In genomic region chr13:35160767-35161166, GRCm38 (mm10) we compare ENCODE assay signal across 32 mouse cellular contexts.
DNase-seq lines count a peak whose midpoint lies in the region; ATAC-seq lines count a peak whose summit lies in the region.
"Had no signal": no experiment of that assay in that cellular context is flagged by ENCODE, and none has a peak within 500 bp of the region (broad histone marks: within the 10 kb centered on the region; RNA-seq: fewer than 3 reads in every experiment).

No protein-coding gene starts in this region.

- no peaks in the 10 kb centered on the region for H3K36me3 ChIP-seq in hindbrain, embryonic 10.5 days
- H3K36me3 ChIP-seq in hindbrain, embryonic 13.5 days = no peaks in the 10 kb centered on the region
- no peaks in the 10 kb centered on the region for H3K36me3 ChIP-seq in midbrain, embryonic 12.5 days
- H3K36me3 ChIP-seq in liver, embryonic 12.5 days = no peaks in the 10 kb centered on the region
- H3K36me3 ChIP-seq: embryonic facial prominence, embryonic 13.5 days; limb, embryonic 10.5 days; limb, embryonic 15.5 days had no signal

- intact Hi-C loops in left cerebral cortex, postnatal 36 days (cut with DNase I) = loop anchor here (10.0 kb wide), 1 partner anchor 174 kb away; no protein-coding TSS in a partner anchor

- no peak overlapping the region for H3K4me3 ChIP-seq in hindbrain, embryonic 10.5 days
- H3K4me3 ChIP-seq in hindbrain, embryonic 13.5 days = no peak overlapping the region
- H3K4me3 ChIP-seq in midbrain, embryonic 12.5 days = no peak overlapping the region
- no peak overlapping the region for H3K4me3 ChIP-seq in liver, embryonic 12.5 days
- H3K4me3 ChIP-seq: embryonic facial prominence, embryonic 13.5 days; limb, embryonic 10.5 days; limb, embryonic 15.5 days had no signal

- peak; percentile 14 for DNase-seq in embryo, embryonic 10.5 days (ENCODE audit: low spot score)
- DNase-seq in embryo, embryonic 11 days = no peak
- no peak for DNase-seq in hindbrain, embryonic 10.5 days (ENCODE audit: low spot score)
- DNase-seq in Muller cell, postnatal 12 days (ENCODE audit: inconsistent ontology term) = peak; percentile 65
- DNase-seq in left cerebral cortex, postnatal 36 days (ENCODE audit: low spot score in 2 of 2) = no peak
- DNase-seq: adrenal gland, adult 8-10 months; cerebellum, adult 11 months; cerebellum, adult 9-10 months; cerebellum, postnatal 36 days; gastrocnemius, postnatal 14 days; heart, postnatal 4 days; kidney, adult 9 months; kidney, postnatal 10 days; layer of hippocampus, postnatal 36 days; lung, adult 2 months; lung, postnatal 10 days; right cerebral cortex, postnatal 25 days; spleen, adult 18-20 months; thymus, adult 18-20 months; thymus, postnatal 36 days had no signal

- H3K9me3 ChIP-seq in hindbrain, embryonic 10.5 days = no peaks in the 10 kb centered on the region
- H3K9me3 ChIP-seq in hindbrain, embryonic 13.5 days = no peaks in the 10 kb centered on the region
- no peaks in the 10 kb centered on the region for H3K9me3 ChIP-seq in midbrain, embryonic 12.5 days
- H3K9me3 ChIP-seq in liver, embryonic 12.5 days (replicated peaks) = no peaks in the 10 kb centered on the region
- H3K9me3 ChIP-seq: embryonic facial prominence, embryonic 13.5 days; limb, embryonic 10.5 days; limb, embryonic 15.5 days had no signal

- peak overlapping the region; percentile 5; the same call in 1 of the 2 replicates for H3K27ac ChIP-seq in hindbrain, embryonic 10.5 days
- H3K27ac ChIP-seq in hindbrain, embryonic 13.5 days = no peak overlapping the region
- peak overlapping the region; percentile 15; the same call in 1 of the 2 replicates for H3K27ac ChIP-seq in midbrain, embryonic 12.5 days (replicated peaks)
- H3K27ac ChIP-seq in liver, embryonic 12.5 days = no peak overlapping the region
- H3K27ac ChIP-seq: embryonic facial prominence, embryonic 13.5 days; limb, embryonic 10.5 days; limb, embryonic 15.5 days; liver, embryonic 14.5 days; macrophage; stomach, postnatal 0 days had no signal

- H3K4me2 ChIP-seq in hindbrain, embryonic 13.5 days = no peak overlapping the region
- no peak overlapping the region for H3K4me2 ChIP-seq in midbrain, embryonic 12.5 days (replicated peaks)
- H3K4me2 ChIP-seq in liver, embryonic 12.5 days = no peak overlapping the region
- H3K4me2 ChIP-seq: embryonic facial prominence, embryonic 13.5 days; heart, embryonic 11.5 days; limb, embryonic 15.5 days had no signal

- peaks cover 10% of the 10 kb centered on the region; the same call in 1 of the 2 replicates for H3K4me1 ChIP-seq in hindbrain, embryonic 10.5 days (replicated peaks)
- H3K4me1 ChIP-seq in hindbrain, embryonic 13.5 days (replicated peaks) = 0 out of 2 replicates have a peak, but pooled peaks cover 3% of the 10 kb centered on the region
- peaks cover 13% of the 10 kb centered on the region for H3K4me1 ChIP-seq in midbrain, embryonic 12.5 days
- H3K4me1 ChIP-seq in liver, embryonic 12.5 days = no peaks in the 10 kb centered on the region
- H3K4me1 ChIP-seq: embryonic facial prominence, embryonic 13.5 days had no signal

- no peaks in the 10 kb centered on the region for H3K27me3 ChIP-seq in hindbrain, embryonic 10.5 days (ENCODE audit: insufficient read depth, poor library complexity, severe bottlenecking)
- no peaks in the 10 kb centered on the region for H3K27me3 ChIP-seq in hindbrain, embryonic 13.5 days
- H3K27me3 ChIP-seq in midbrain, embryonic 12.5 days = no peaks in the 10 kb centered on the region
- H3K27me3 ChIP-seq in liver, embryonic 12.5 days (replicated peaks) = no peaks in the 10 kb centered on the region
- H3K27me3 ChIP-seq: CH12.LX; embryonic facial prominence, embryonic 13.5 days; limb, embryonic 15.5 days had no signal

- no peak for ATAC-seq in hindbrain, embryonic 13.5 days (ENCODE audit: low FRiP score)
- ATAC-seq in midbrain, embryonic 12.5 days (ENCODE audit: low FRiP score, low read depth) = peak; percentile 68; the same call in 1 of the 2 replicates
- ATAC-seq in liver, embryonic 12.5 days = no peak
- ATAC-seq: intestine, postnatal 0 days had no signal

- H3K9ac ChIP-seq in hindbrain, embryonic 13.5 days = no peak overlapping the region
- no peak overlapping the region for H3K9ac ChIP-seq in midbrain, embryonic 12.5 days (replicated peaks)
- no peak overlapping the region for H3K9ac ChIP-seq in liver, embryonic 12.5 days
- H3K9ac ChIP-seq: embryonic facial prominence, embryonic 13.5 days; limb, embryonic 15.5 days; liver, embryonic 14.5 days had no signal

- WGBS in hindbrain, embryonic 10.5 days = 24% methylated on average over 2 of the region's 2 CpGs
- WGBS in hindbrain, embryonic 13.5 days = 12% methylated on average over 2 of the region's 2 CpGs
- WGBS in midbrain, embryonic 12.5 days = 14% methylated on average over 2 of the region's 2 CpGs
- 41% methylated on average over 2 of the region's 2 CpGs for WGBS in liver, embryonic 12.5 days (ENCODE audit: insufficient replicate concordance)

Comparison
In these comparisons a context has a peak if more than half of its experiments do, and no peak if none do; other contexts are left out.
1. DNase-seq: peak in embryo, embryonic 10.5 days (single experiment) and Muller cell, postnatal 12 days (single experiment); none in embryo, embryonic 11 days (single experiment), hindbrain, embryonic 10.5 days (single experiment) and left cerebral cortex, postnatal 36 days (0 of 2).
2. H3K27ac ChIP-seq: peak in hindbrain, embryonic 10.5 days (single experiment) and midbrain, embryonic 12.5 days (single experiment); none in hindbrain, embryonic 13.5 days (single experiment) and liver, embryonic 12.5 days (single experiment).